Mouse (Mus musculus): ENCODE measurements around the gene Fndc3b.

DNA sequence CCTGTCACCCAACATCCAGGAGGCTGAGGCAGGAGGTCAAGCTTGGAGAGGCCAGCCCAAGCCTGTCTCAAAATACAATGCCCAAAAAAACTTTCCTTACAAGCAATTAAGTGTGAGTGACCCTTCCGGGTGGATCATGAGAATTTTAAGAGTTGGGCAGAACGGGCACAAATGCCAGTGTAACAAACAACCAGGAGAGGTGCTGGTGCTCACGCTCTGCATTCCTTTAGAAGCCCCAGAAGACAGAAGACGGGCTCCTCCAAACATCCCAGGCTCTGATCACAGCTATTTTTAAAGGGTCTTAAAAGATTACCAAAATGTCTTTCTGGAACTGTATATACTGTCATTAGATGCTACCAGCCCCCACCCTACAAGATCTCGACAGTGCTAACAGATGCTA lies 2.5 kb downstream of the Fndc3b start:
- TF ChIP-seq CTCF (conservative IDR thresholded peaks at IDR 0.05; ENCODE audit: low read length): no peak
- no peak for TF ChIP-seq POU5F1 (IDR thresholded peaks at IDR 0.05; ENCODE audit: borderline replicate concordance, low read length)

All from E14TG2a.4 (cell line).